Mouse (Mus musculus): ENCODE data around the gene Trmt10b.
A peak's percentile ranks its signal among the peaks of the same experiment; 100 is the strongest.

Trmt10b gene

DNA sequence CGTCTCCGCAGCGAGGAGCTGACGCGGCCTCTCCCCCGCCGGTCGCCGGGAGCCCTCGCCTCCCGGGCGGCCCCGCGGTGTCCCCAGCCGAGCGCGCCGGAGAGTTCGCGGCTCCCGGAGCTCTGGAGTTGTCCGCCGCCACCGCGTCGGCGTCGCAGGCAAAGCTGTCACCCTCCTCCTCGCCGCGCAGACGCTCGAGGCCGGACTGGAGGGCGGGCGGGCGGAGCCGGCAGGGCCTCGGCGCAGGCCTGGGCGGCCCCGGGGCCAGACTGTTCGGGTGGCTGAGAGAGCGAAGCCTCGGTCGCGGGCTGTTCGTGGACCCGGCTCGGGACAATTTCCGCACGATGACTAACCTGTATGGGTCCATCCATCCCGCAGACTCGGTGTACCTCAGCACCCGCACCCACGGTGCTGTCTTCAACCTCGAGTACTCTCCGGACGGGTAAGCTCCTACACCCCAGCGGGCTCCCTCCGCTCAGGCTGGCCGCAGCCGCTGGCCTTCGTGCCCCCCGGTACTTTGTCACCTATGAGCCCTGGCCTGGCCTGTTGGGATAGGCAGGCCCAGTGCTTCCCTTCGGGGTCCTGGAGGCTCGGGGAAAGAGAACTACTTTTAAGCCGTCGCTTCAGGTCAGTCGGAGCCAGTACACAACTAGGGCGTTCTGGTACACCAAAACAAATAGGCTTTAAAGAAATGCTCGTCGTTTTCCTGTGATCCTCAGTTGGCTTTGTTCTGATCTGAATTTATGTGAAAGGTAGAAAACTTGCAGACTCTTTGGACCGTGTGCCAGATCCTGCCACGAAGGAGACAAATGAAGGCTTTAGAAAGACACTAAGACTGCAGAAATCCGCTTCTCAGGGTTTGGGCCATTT, 45.6 kb downstream of the Trmt10b start, which contains the start of gene Exosc3:
TSS of gene Exosc3 (minus strand) at position 447 of the 870 bp plus-strand sequence.
- DNase-seq, result peak; percentile 53

DNA sequence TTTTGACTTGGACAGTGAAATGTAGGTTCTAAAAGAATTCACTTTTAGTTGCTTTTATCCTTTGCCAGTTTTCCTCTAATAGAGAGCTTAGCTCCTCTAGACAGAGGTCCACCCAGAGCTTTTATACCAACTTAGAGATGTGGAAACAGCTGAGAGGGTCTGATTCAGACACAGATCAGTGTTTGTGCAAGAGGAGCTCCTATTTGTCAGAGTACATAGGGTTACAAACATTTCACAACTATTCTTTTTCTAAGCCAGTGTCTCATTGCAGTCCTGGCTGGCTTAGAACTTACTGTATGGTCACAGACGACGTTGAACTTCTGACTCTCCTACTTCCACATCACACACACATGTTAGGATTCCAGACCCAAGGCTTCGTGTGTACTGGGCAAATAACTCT, 59.7 kb downstream of the Trmt10b start:
- no peak for DNase-seq

Data from lung, postnatal 14 days (tissue).